Mouse (Mus musculus) liver, embryonic 16.5 days (tissue): Measurements from ENCODE around the gene Gm11492. TPM values are rescaled to one million over a fixed set of nuclear protein-coding genes. Genes with fewer than 3 reads are reported as not detected.

ENCODE experiments used
- ATAC-seq: fragments of 200-750 bp; cut with Nextera tagmentation; 2 replicates; pipeline ENCODE4 v1.8.0; 2017; ENCODE audit warnings: low read depth, mild to moderate bottlenecking, moderate number of reproducible peaks, moderate library complexity
- H3K27ac ChIP-seq: fragments of 300-500 bp; sonication (generic); 2 replicates; pipeline ENCODE4 v1.5.1; 2014; ENCODE audit warnings: mild to moderate bottlenecking, low read length
- H3K27me3 ChIP-seq: fragments of 300-500 bp; sonication (generic); 2 replicates; pipeline ENCODE4 v1.6.1; 2014; ENCODE audit warnings: low read depth, low read length, mixed read lengths; ENCODE audit not compliant: control insufficient read depth, insufficient read depth
- H3K36me3 ChIP-seq: fragments of 300-500 bp; sonication (generic); 2 replicates; pipeline ENCODE4 v1.6.1; 2014; ENCODE audit warnings: mild to moderate bottlenecking; ENCODE audit not compliant: control insufficient read depth, insufficient read depth
- H3K4me1 ChIP-seq: fragments of 300-500 bp; sonication (generic); 2 replicates; pipeline ENCODE4 v1.6.1; 2014; ENCODE audit warnings: low read depth, low read length, mixed read lengths; ENCODE audit not compliant: control insufficient read depth
- H3K4me2 ChIP-seq: fragments of 300-500 bp; sonication (generic); 2 replicates; pipeline ENCODE4 v1.6.1; 2014; ENCODE audit warnings: low read depth, low read length, mixed read lengths
- H3K4me3 ChIP-seq: fragments of 300-500 bp; sonication (generic); 2 replicates; pipeline ENCODE4 v1.5.1; 2014; ENCODE audit warnings: low read depth, mild to moderate bottlenecking, low read length
- H3K9ac ChIP-seq: fragments of 300-500 bp; sonication (generic); 2 replicates; pipeline ENCODE4 v1.6.1; 2014; ENCODE audit warnings: low read depth, low read length
- H3K9me3 ChIP-seq: fragments of 300-500 bp; sonication (generic); replicated peaks from 2 replicates; pipeline ENCODE4 v1.6.1; 2016; ENCODE audit warnings: low read length; ENCODE audit not compliant: control insufficient read depth
- WGBS: fragments of 180-500 bp; shearing (Covaris S2); extraction: QIAGEN DNeasy Blood & Tissue Kit; methylation state at CpG from one replicate; pipeline ENCODE4 v1.1.7; 2014; ENCODE audit not compliant: insufficient replicate concordance; 5-methylcytosine and 5-hydroxymethylcytosine counted together
- polyA plus RNA-seq: library from polyadenylated mRNA; unstranded; fragments of >200 nt; fragmentation: Nextera tagmentation; extraction: Ambion mirVana; gene quantifications from 2 replicates; pipeline ENCODE4 v1.2.1, GENCODE M21; 2015

The Gm11492 gene
- polyA plus RNA-seq, 1 experiment from 2014 or later = not detected

- no peaks in the 10 kb centered on the region for H3K27me3 ChIP-seq
- peak overlapping the region; percentile 88 for H3K4me2 ChIP-seq
- H3K27ac ChIP-seq = peak overlapping the region; percentile 96
- 0% methylated on average over 15 of the region's 15 CpGs for WGBS
- peak overlapping the region; percentile 73 for H3K9ac ChIP-seq
- peak; percentile 39; the same call in 1 of the 2 replicates for ATAC-seq
- H3K4me1 ChIP-seq = peaks cover 53% of the 10 kb centered on the region
- no peaks in the 10 kb centered on the region for H3K9me3 ChIP-seq
- peak overlapping the region; percentile 86 for H3K4me3 ChIP-seq
- peaks cover under 1% of the 10 kb centered on the region; the same call in 1 of the 2 replicates for H3K36me3 ChIP-seq
Measured at GRCm38 (mm10) chr11:87592354-87592695, 25.9 kb downstream of the Gm11492 start.

GRCm38 (mm10) chr11:87592713-87593598 lies 26.5 kb downstream of the Gm11492 start:
- no peak for ATAC-seq
- WGBS = 31% methylated on average over 13 of the region's 13 CpGs
- Histone ChIP-seq H3K4me2 (peak overlapping the region; percentile 88), H3K4me1 (peaks cover 53% of the 10 kb centered on the region), H3K9me3 (no peaks in the 10 kb centered on the region), H3K27ac (peak overlapping the region; percentile 96), H3K27me3 (no peaks in the 10 kb centered on the region), H3K9ac (peak overlapping the region; percentile 73), H3K36me3 (peaks cover 5% of the 10 kb centered on the region), H3K4me3 (peak overlapping the region; percentile 86)

DNA sequence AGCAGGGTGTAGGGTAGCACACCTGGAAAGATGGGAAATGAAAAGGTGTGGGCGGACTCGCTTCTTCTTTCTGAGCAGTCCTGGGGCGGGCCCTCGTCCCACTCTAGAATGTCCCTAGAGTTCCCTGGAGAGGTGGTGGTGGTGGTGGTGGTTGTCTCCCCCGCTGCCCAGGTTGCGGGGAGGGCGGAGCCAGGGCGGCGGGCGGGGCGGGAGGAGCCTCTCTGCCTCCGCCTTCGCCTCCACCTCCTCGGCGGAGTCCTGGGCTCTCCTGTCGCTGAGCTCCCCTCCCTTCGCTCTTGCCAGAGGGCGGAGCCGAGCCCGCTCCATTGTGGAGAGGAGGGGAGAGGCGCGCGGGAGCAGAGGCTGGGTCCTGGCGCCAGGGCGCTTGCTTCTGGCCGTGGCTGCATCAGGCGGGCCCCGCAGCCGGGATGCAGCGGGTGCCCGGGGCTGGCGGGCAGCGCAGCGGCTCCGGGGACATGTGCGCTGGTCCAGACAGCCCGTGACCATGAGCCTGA lies 28.9 kb downstream of the Gm11492 start:
- 4% methylated on average over 31 of the region's 37 CpGs for WGBS
- H3K27me3 ChIP-seq = no peaks in the 10 kb centered on the region
- H3K4me1 ChIP-seq = peaks cover 43% of the 10 kb centered on the region
- H3K4me3 ChIP-seq = peak overlapping the region; percentile 65
- peak; percentile 18 for ATAC-seq
- no peaks in the 10 kb centered on the region for H3K9me3 ChIP-seq
- H3K36me3 ChIP-seq = peaks cover 16% of the 10 kb centered on the region
- peak overlapping the region; percentile 71 for H3K9ac ChIP-seq
- H3K4me2 ChIP-seq = peak overlapping the region; percentile 97
- no peak overlapping the region for H3K27ac ChIP-seq

GRCm38 (mm10) chr11:87595976-87596375 lies 29.5 kb downstream of the Gm11492 start:
- no peak for ATAC-seq
- 39% methylated on average over 7 of the region's 7 CpGs for WGBS
- Histone ChIP-seq H3K27me3 (no peaks in the 10 kb centered on the region), H3K9ac (peak overlapping the region; percentile 71), H3K4me2 (peak overlapping the region; percentile 97), H3K9me3 (no peaks in the 10 kb centered on the region), H3K36me3 (peaks cover 16% of the 10 kb centered on the region), H3K4me3 (peak overlapping the region; percentile 65), H3K4me1 (peaks cover 39% of the 10 kb centered on the region), H3K27ac (no peak overlapping the region)

DNA sequence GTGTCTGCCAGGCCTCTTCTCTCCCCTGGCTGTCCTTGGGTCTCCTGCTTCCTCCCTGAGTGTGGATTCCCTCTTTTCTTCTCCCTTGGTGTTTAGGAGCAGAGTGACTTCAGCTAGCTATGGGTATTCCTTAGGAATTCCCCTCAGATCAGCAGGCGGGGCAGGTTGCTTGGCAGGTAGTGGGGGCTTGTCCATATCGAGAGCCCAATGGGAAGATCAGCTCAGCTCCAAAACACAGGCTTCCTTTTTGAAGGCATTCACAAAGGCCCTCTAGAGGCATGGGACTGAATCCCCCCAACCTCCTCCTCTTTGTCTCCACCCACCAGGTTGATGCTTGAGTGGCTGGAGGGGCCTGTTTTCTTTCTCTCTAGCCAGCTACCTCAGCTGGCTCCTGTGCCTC lies 30.0 kb downstream of the Gm11492 start:
- H3K27ac ChIP-seq = no peak overlapping the region
- H3K27me3 ChIP-seq = no peaks in the 10 kb centered on the region
- ATAC-seq = no peak
- peaks cover 20% of the 10 kb centered on the region for H3K36me3 ChIP-seq
- H3K4me3 ChIP-seq = no peak overlapping the region
- no peak overlapping the region for H3K9ac ChIP-seq
- peak overlapping the region; percentile 97; the same call in 1 of the 2 replicates for H3K4me2 ChIP-seq
- H3K9me3 ChIP-seq = no peaks in the 10 kb centered on the region
- peaks cover 39% of the 10 kb centered on the region for H3K4me1 ChIP-seq
- WGBS = 57% methylated on average over 2 of the region's 2 CpGs

GRCm38 (mm10) chr11:87597061-87597460 lies 30.6 kb downstream of the Gm11492 start:
- H3K4me3 ChIP-seq = no peak overlapping the region
- peaks cover 20% of the 10 kb centered on the region for H3K36me3 ChIP-seq
- H3K4me2 ChIP-seq = no peak overlapping the region
- ATAC-seq = no peak
- no peak overlapping the region for H3K27ac ChIP-seq
- H3K27me3 ChIP-seq = no peaks in the 10 kb centered on the region
- no peaks in the 10 kb centered on the region for H3K9me3 ChIP-seq
- no peak overlapping the region for H3K9ac ChIP-seq
- peaks cover 39% of the 10 kb centered on the region for H3K4me1 ChIP-seq

- WGBS = 81% methylated on average over 13 of the region's 13 CpGs
- no peak for ATAC-seq
- H3K27ac ChIP-seq = no peak overlapping the region
- H3K27me3 ChIP-seq = no peaks in the 10 kb centered on the region
- H3K36me3 ChIP-seq = peaks cover 41% of the 10 kb centered on the region
- no peak overlapping the region for H3K4me3 ChIP-seq
- H3K4me2 ChIP-seq = no peak overlapping the region
- no peaks in the 10 kb centered on the region for H3K9me3 ChIP-seq
- no peak overlapping the region for H3K9ac ChIP-seq
- H3K4me1 ChIP-seq = peaks cover 20% of the 10 kb centered on the region
Measured at GRCm38 (mm10) chr11:87599395-87600089, 33.1 kb downstream of the Gm11492 start.

DNA sequence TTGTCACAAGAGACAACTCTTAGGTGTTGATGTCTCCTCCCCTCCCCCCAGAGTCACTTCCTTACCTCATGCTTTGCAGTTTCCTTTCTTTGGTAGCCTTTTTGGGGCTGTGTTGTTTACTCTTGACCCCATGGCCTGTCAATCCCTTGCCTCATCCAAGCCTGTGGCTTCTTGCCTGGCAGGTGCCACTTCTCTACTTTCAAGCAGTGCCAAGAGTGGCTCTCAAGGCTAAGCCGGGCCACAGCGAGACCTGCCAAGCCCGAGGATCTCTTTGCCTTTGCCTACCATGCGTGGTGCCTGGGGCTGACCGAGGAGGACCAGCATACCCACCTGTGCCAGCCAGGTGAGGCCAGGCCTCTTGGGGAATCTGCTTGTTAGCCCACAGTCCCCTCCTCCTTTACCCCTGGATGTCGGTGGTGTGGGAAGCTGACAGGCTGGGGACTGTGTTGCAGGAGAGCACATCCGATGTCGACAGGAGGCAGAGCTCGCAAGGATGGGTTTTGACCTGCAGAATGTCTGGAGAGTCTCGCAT lies 33.9 kb downstream of the Gm11492 start:
- Histone ChIP-seq H3K27me3 (no peaks in the 10 kb centered on the region), H3K4me1 (peaks cover 14% of the 10 kb centered on the region), H3K9me3 (no peaks in the 10 kb centered on the region), H3K4me3 (no peak overlapping the region), H3K27ac (no peak overlapping the region), H3K9ac (no peak overlapping the region), H3K4me2 (no peak overlapping the region), H3K36me3 (peaks cover 49% of the 10 kb centered on the region)
- WGBS = 83% methylated on average over 10 of the region's 10 CpGs
- no peak for ATAC-seq
